Mouse (Mus musculus): ENCODE measurements around the gene Tango6. TPM values are rescaled to one million over a fixed set of nuclear protein-coding genes. Genes with fewer than 3 reads are reported as not detected.
"Not testable (repeated sequence)": the region's sequence is repeated elsewhere in the genome, so short reads cannot be mapped to it uniquely, and the experiment has no call there.

The Tango6 gene
- total and polyA plus RNA-seq, 3 experiments = 2.9 to 6.4 (median 4.5) TPM

DNA sequence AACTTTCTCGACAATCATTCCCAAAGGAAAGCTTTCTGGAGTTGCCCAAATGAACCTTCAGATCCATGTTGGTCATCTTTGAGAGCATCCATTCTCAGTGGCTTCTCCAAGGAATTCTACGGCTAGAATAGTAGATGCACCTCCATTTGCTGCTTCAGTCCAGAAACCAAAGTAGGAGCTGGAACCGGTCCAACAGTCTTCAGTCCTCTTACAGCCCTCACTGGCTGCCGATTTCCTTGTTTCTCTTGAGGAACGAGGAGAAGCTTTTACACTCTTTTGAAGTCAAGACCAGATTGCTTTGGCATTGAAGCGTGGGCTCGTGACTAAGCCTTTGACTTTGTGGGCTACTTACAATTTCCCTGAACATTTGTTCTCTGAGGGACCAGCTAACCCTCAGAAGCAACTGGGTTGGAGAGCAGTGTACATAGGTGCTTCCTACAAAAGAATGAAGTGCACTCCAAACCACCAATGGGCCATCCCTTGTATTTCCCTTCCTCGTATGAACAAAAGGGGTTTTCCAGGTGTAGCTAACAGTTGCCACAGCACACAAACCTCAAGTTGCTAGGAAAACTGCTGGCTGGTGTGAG is 197.3 kb downstream of the Tango6 start:
- H3K9me3 ChIP-seq (replicated peaks; ENCODE audit: low read length) = no peaks in the 10 kb centered on the region
- no peak overlapping the region for H3K27ac ChIP-seq (ENCODE audit: insufficient read depth, low read depth)
- H3K36me3 ChIP-seq (replicated peaks in 1 of 2; ENCODE audit: control insufficient read depth in 1 of 2, insufficient read depth in 1 of 2, low read length in 1 of 2) = peaks cover 46 to 93% of the 10 kb centered on the region in 2 experiments
- no peak overlapping the region for H3K4me3 ChIP-seq (replicated peaks in 1 of 3; ENCODE audit: low read depth in 2 of 3, low read length in 2 of 3, poor library complexity in 1 of 3)
- no peak for TF ChIP-seq ZNF384 (IDR thresholded peaks at IDR 0.05; ENCODE audit: low read depth, low read length)
- TF ChIP-seq MAZ (IDR thresholded peaks at IDR 0.05; ENCODE audit: low read depth, low read length) = no peak
- no peak for TF ChIP-seq ZC3H11A (IDR thresholded peaks at IDR 0.05; ENCODE audit: low read depth, low read length)
- TF ChIP-seq ELF1 (IDR thresholded peaks at IDR 0.05; ENCODE audit: low read depth, low read length) = no peak
- no peak for TF ChIP-seq KAT2A (IDR thresholded peaks at IDR 0.05; ENCODE audit: insufficient replicate concordance, low read length)
- H3K9ac ChIP-seq (ENCODE audit: insufficient read depth, low read depth) = no peak overlapping the region
- dilution Hi-C loops (cut with MboI; ENCODE audit: extremely low pct_ligation_motif_present, extremely low pct_unique_long_range_greater_than_20kb, low sequenced_read_pairs) = no loop called here
- peaks cover 0 to 12% of the 10 kb centered on the region in 2 experiments; a peak in 2 of 4 replicates for H3K4me1 ChIP-seq (ENCODE audit: control insufficient read depth in 1 of 2, insufficient read depth in 2 of 2)
- in situ Hi-C loops (cut with MboI; ENCODE audit: low pct_ligation_motif_present, low pct_unique_long_range_greater_than_20kb, low sequenced_read_pairs) = no loop called here
- H3K4me2 ChIP-seq (ENCODE audit: insufficient read depth, low read depth, poor library complexity, severe bottlenecking) = no peak overlapping the region
- H3K79me2 ChIP-seq (replicated peaks; ENCODE audit: control insufficient read depth, extremely low read depth, insufficient read depth, poor library complexity, severe bottlenecking) = no peaks in the 10 kb centered on the region
- no peak for DNase-seq (ENCODE audit: extremely low read depth)
- H3K27me3 ChIP-seq (replicated peaks) = no peaks in the 10 kb centered on the region

DNA sequence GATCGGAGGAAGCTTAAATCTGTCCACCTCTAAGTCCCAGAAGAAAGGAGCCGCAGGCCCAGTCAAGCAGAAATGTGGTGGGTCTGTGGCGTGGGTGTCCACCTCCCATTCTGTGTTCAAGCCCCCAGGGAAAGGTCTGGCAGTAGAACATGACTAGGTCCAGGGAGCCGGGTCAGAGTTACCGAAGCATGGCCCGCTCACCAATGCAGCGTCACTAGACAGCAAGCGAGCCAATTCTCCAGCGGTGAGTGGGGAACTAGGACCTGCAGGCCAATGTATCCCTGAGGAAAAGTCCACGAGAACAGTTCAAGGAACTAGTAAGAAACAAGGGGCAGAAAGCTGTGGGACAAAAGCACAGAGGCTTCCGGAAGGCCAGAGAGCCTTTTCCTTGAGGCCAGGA is 201.2 kb downstream of the Tango6 start:
- peaks cover 3 to 28% of the 10 kb centered on the region in 2 experiments; a peak in 3 of 4 replicates for H3K4me1 ChIP-seq (ENCODE audit: control insufficient read depth in 1 of 2, insufficient read depth in 2 of 2)
- H3K4me2 ChIP-seq (ENCODE audit: insufficient read depth, low read depth, poor library complexity, severe bottlenecking); H3K27ac ChIP-seq (ENCODE audit: insufficient read depth, low read depth); H3K4me3 ChIP-seq (replicated peaks in 1 of 3; ENCODE audit: low read depth in 2 of 3, low read length in 2 of 3, poor library complexity in 1 of 3); H3K9ac ChIP-seq (ENCODE audit: insufficient read depth, low read depth); in situ Hi-C loops (cut with MboI; ENCODE audit: low pct_ligation_motif_present, low pct_unique_long_range_greater_than_20kb, low sequenced_read_pairs); H3K27me3 ChIP-seq (replicated peaks); H3K9me3 ChIP-seq (replicated peaks; ENCODE audit: low read length); dilution Hi-C loops (cut with MboI; ENCODE audit: extremely low pct_ligation_motif_present, extremely low pct_unique_long_range_greater_than_20kb, low sequenced_read_pairs); DNase-seq (ENCODE audit: extremely low read depth): not testable (repeated sequence)
- H3K36me3 ChIP-seq (replicated peaks in 1 of 2; ENCODE audit: control insufficient read depth in 1 of 2, insufficient read depth in 1 of 2, low read length in 1 of 2) = peaks cover 59 to 85% of the 10 kb centered on the region in 2 experiments
- peaks cover 30% of the 10 kb centered on the region for H3K79me2 ChIP-seq (replicated peaks; ENCODE audit: control insufficient read depth, extremely low read depth, insufficient read depth, poor library complexity, severe bottlenecking)

DNA sequence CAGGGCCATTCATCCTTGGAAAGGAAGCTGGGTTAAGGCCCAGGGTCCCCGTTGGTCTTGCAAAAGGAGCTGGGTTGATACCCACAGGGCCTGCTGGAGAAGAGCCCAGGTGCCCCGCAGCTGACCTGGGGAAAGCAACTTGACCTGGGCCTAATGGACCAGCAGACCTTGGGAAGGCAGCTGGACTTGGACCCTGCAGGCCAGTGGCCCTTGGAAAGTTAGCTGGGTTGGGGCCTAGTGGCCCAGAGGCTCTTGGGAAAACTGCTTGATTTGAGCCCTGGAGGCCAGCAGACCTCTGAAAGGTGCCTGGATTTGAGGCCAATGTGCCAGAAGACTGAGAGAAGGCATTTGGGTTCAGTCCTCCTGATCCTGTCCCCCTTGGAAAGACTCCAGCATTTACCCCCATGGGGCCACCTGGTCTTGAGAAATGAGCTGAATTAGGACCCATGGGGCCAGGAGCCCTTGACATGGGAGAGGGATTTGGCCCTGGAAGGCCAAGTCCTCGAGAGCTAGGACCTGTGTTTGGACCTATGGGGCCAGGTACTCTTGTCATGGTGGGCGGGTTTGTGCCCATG is 202.0 kb downstream of the Tango6 start:
- dilution Hi-C loops (cut with MboI; ENCODE audit: extremely low pct_ligation_motif_present, extremely low pct_unique_long_range_greater_than_20kb, low sequenced_read_pairs); H3K9me3 ChIP-seq (replicated peaks; ENCODE audit: low read length); H3K9ac ChIP-seq (ENCODE audit: insufficient read depth, low read depth); H3K27ac ChIP-seq (ENCODE audit: insufficient read depth, low read depth); DNase-seq (ENCODE audit: extremely low read depth); H3K4me2 ChIP-seq (ENCODE audit: insufficient read depth, low read depth, poor library complexity, severe bottlenecking); H3K4me3 ChIP-seq (replicated peaks in 1 of 3; ENCODE audit: low read depth in 2 of 3, low read length in 2 of 3, poor library complexity in 1 of 3); H3K27me3 ChIP-seq (replicated peaks): not testable (repeated sequence)
- peaks cover 6 to 36% of the 10 kb centered on the region in 2 experiments for H3K4me1 ChIP-seq (ENCODE audit: control insufficient read depth in 1 of 2, insufficient read depth in 2 of 2)
- in situ Hi-C loops (cut with MboI; ENCODE audit: low pct_ligation_motif_present, low pct_unique_long_range_greater_than_20kb, low sequenced_read_pairs) = loop anchor here (5.0 kb wide), 2 partner anchors 78 to 168 kb away; no protein-coding TSS in a partner anchor
- H3K36me3 ChIP-seq (replicated peaks in 1 of 2; ENCODE audit: control insufficient read depth in 1 of 2, insufficient read depth in 1 of 2, low read length in 1 of 2) = peaks cover 53 to 84% of the 10 kb centered on the region in 2 experiments
- peaks cover 38% of the 10 kb centered on the region for H3K79me2 ChIP-seq (replicated peaks; ENCODE audit: control insufficient read depth, extremely low read depth, insufficient read depth, poor library complexity, severe bottlenecking)

Data from CH12.LX (cell line).